8 mouse cellular contexts compared by ENCODE assay signal in genomic region chr13:58287822-58288221, GRCm38 (mm10). TPM values are rescaled to one million over a fixed set of nuclear protein-coding genes. Genes with fewer than 3 reads are reported as not detected.
DNase-seq lines count a peak whose midpoint lies in the region; ATAC-seq and TF ChIP-seq lines count a peak whose summit lies in the region.

No protein-coding gene starts in this region.

- no peak overlapping the region for H3K27ac ChIP-seq in embryonic fibroblast, embryonic 13.5 days (ENCODE audit: insufficient read depth, low read length)
- H3K27ac ChIP-seq in lung, postnatal 0 days (ENCODE audit: low read length), result no peak overlapping the region

- H3K4me1 ChIP-seq in G1E (ENCODE audit: insufficient read depth, low read depth, low read length), result peaks cover 10% of the 10 kb centered on the region
- H3K4me1 ChIP-seq in embryonic fibroblast, embryonic 13.5 days (ENCODE audit: control insufficient read depth, insufficient read depth, low read length), result no peaks in the 10 kb centered on the region
- H3K4me1 ChIP-seq in lung, postnatal 0 days (ENCODE audit: insufficient read depth, low read depth, low read length), result no peaks in the 10 kb centered on the region

- H3K9ac ChIP-seq in lung, postnatal 0 days (replicated peaks; ENCODE audit: low read depth), result no peak overlapping the region

- 15% methylated on average over 13 of the region's 13 CpGs for WGBS in lung, postnatal 0 days

- H3K36me3 ChIP-seq in G1E (replicated peaks), result no peaks in the 10 kb centered on the region
- H3K36me3 ChIP-seq in lung, postnatal 0 days (ENCODE audit: insufficient read depth, low read length), result no peaks in the 10 kb centered on the region

- TF ChIP-seq POLR2A in brain, embryonic 14.5 days (IDR thresholded peaks at IDR 0.05; ENCODE audit: borderline replicate concordance, extremely low read depth, insufficient read depth, insufficient read length, poor library complexity, severe bottlenecking), result no peak
- no peak for TF ChIP-seq POLR2A in embryonic fibroblast, embryonic 13.5 days (IDR thresholded peaks at IDR 0.05; ENCODE audit: low read depth, low read length)

- H3K9me3 ChIP-seq in G1E (replicated peaks), result no peaks in the 10 kb centered on the region
- no peaks in the 10 kb centered on the region for H3K9me3 ChIP-seq in lung, postnatal 0 days (ENCODE audit: low read length)

- peak; percentile 92 for TF ChIP-seq CTCF in G1E (IDR thresholded peaks at IDR 0.05; ENCODE audit: low read depth, low read length)
- peak; percentile 97 for TF ChIP-seq CTCF in brain, embryonic 14.5 days (IDR thresholded peaks at IDR 0.05; ENCODE audit: borderline replicate concordance, extremely low read depth, insufficient read depth, insufficient read length)
- peak; percentile 87 for TF ChIP-seq CTCF in embryonic fibroblast, embryonic 13.5 days (IDR thresholded peaks at IDR 0.05; ENCODE audit: borderline replicate concordance, insufficient read depth, low read length)
- peak; percentile 99 for TF ChIP-seq CTCF in lung, postnatal 0 days (IDR thresholded peaks at IDR 0.05)

- peak; percentile 31 for DNase-seq in G1E (ENCODE audit: low spot score)
- peak; percentile 85 for DNase-seq in brain, embryonic 14.5 days (ENCODE audit: low read depth)
- peak; percentile 85 to 95 for DNase-seq in heart, postnatal 10 days
- peak; percentile 62 to 71 for DNase-seq in layer of hippocampus, adult 18-20 months (ENCODE audit: low spot score in 2 of 2)
- DNase-seq in lung, postnatal 0 days (ENCODE audit: low spot score), result peak; percentile 88
- DNase-seq in right cerebral cortex, postnatal 14 days, result peak; percentile 87
- DNase-seq in urinary bladder, postnatal 10 days (ENCODE audit: low spot score), result peak; percentile 68

- H3K4me2 ChIP-seq in lung, postnatal 0 days (replicated peaks; ENCODE audit: low read depth, low read length), result no peak overlapping the region

- ATAC-seq in G1E (ENCODE audit: extremely low read depth, insufficient number of reproducible peaks, low FRiP score, poor library complexity, severe bottlenecking), result peak; percentile 54; the same call in 1 of the 2 replicates
- ATAC-seq in lung, postnatal 0 days, result peak; percentile 86

- no peak for TF ChIP-seq EP300 in lung, postnatal 0 days (IDR thresholded peaks at IDR 0.05)

- intact Hi-C loops in heart, postnatal 10 days (cut with DNase I), result loop anchor here (1.0 kb wide), 3 partner anchors 100 to 301 kb away; no protein-coding TSS in a partner anchor

- H3K4me3 ChIP-seq in G1E (ENCODE audit: low read depth, low read length), result no peak overlapping the region
- no peak overlapping the region for H3K4me3 ChIP-seq in embryonic fibroblast, embryonic 13.5 days (ENCODE audit: insufficient read depth, low read length)
- H3K4me3 ChIP-seq in lung, postnatal 0 days (ENCODE audit: low read depth, low read length), result no peak overlapping the region

- peaks cover 11% of the 10 kb centered on the region for H3K27me3 ChIP-seq in G1E (ENCODE audit: insufficient read depth, low read length)
- no peaks in the 10 kb centered on the region for H3K27me3 ChIP-seq in lung, postnatal 0 days (replicated peaks; ENCODE audit: insufficient read depth, low read length)

RNA-seq across cellular contexts. Expression of gene Gkap1, which starts 12.3 kb away (rescaled TPM):
- 0.83 and 0.98 TPM in 2 replicates for total RNA-seq in G1E (2014; fragmentation: Nextera tagmentation)
- total RNA-seq in G1E (2017), result 20.6 and 29.0 TPM in 2 replicates
- polyA plus RNA-seq in G1E (2012), result 3.1 and 4.1 TPM in 2 replicates
- polyA plus RNA-seq in brain, embryonic 14.5 days (2012; rRNA removed), result 25.0 and 29.5 TPM in 2 replicates
- polyA plus RNA-seq in embryonic fibroblast, embryonic 13.5 days (2011; ENCODE audit: insufficient read length, low read depth, missing spikeins), result 23.8 and 33.9 TPM in 2 replicates
- total RNA-seq in heart, postnatal 10 days (2021), result 10 to 100 TPM; 25.7 to 26.4 TPM
- 10 to 100 TPM; 22.1 to 24.6 TPM for total RNA-seq in layer of hippocampus, adult 18-20 months (2021)
- polyA plus RNA-seq in lung, postnatal 0 days (2015; fragmentation: Nextera tagmentation; extraction: Ambion mirVana), result 22.5 and 24.4 TPM in 2 replicates

Comparison
In these comparisons a context has a peak if more than half of its experiments do, and no peak if none do; other contexts are left out.
1. DNase-seq: peak in every context shown above with its lines; median percentile 90 in heart, postnatal 10 days; 88 in lung, postnatal 0 days; 87 in right cerebral cortex, postnatal 14 days; 85 in brain, embryonic 14.5 days; 68 in urinary bladder, postnatal 10 days; 66 in layer of hippocampus, adult 18-20 months; 31 in G1E.